Mouse (Mus musculus) cerebellum, adult 11-12 months (tissue): Measurements from ENCODE around the gene Sptb.

Source experiments
- DNase-seq: peaks from one replicate; pipeline ENCODE4 v3.0.0; 2022

The Sptb gene

DNA sequence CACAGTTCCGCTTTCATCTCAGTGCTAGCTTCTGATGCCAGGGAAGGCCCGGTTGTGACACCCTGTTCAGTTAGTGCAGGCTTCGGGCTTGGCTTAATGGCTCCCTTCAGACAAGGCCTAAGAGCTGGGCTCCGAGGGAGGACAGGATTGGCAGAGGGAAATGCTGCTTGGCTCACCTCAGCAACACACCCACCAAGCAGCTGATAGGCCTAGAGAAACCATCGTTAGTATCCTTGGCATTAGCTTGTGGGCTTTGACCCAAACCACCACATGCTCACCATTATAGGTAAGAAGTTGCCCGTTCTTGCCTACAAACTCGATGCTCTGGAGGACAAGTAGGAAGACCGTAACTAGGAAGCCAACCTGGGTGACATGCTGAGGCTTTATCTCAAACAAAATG is 38.3 kb downstream of the Sptb start:
- peak; percentile 66 for DNase-seq

GRCm38 (mm10) chr12:76670533-76671086 is 39.7 kb downstream of the Sptb start:
- DNase-seq: peak; percentile 73

GRCm38 (mm10) chr12:76669956-76670530 is 40.3 kb downstream of the Sptb start:
- DNase-seq: no peak

GRCm38 (mm10) chr12:76668654-76669419 is 41.5 kb downstream of the Sptb start:
- DNase-seq: no peak

- no peak for DNase-seq
Measured at GRCm38 (mm10) chr12:76651788-76652345, 58.5 kb downstream of the Sptb start.

DNA sequence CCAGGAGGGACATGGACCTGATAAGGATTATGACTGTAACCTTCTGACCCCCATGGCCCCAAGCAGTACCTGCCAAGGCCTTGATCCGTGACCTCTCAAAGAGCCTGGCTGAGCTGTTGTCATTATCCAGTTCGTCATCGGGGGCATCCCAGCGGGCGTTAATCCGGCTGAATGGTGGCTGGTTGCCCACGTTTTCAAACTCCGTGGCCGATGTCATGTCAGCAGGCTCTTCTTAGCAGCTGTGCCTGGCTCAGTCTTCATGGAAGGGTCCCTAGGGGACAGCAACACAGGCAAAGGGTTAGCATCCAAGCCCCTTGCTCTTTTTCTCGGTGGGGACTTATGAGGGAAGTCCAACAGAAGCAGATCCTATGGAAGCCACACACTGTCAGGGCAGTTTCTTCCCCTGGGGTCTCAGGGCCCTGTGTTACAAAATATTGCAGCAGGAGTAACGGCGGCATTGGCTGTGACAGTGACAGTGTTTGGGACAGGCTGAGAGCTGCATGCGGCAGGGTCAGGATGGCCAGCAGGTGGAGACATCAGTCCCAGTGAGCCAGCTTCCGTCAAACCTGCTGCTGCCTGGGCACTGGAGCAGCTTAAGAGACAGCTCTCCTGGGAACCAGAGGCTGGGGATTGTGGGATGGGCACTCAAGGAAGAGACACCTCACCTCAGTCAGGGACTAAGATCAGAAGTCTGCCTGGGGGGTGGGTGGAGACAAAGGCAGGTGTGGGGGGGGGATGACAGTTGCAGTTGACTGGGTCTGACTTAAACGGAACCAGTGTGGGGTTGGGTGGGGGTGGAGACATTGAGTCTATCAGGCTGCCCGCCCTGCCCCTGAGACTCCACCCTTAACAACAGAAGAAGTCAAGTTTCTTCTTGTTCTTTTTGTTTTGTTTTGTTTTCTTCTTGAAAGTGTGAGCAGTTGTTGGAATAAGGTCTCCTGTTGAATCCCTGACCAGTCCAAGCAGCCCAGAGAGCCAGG is 60.3 kb downstream of the Sptb start:
- DNase-seq: peak; percentile 86

- no peak for DNase-seq
Measured at GRCm38 (mm10) chr12:76645222-76646110, 64.9 kb downstream of the Sptb start.

GRCm38 (mm10) chr12:76643679-76644078 is 66.7 kb downstream of the Sptb start:
- DNase-seq: no peak

DNA sequence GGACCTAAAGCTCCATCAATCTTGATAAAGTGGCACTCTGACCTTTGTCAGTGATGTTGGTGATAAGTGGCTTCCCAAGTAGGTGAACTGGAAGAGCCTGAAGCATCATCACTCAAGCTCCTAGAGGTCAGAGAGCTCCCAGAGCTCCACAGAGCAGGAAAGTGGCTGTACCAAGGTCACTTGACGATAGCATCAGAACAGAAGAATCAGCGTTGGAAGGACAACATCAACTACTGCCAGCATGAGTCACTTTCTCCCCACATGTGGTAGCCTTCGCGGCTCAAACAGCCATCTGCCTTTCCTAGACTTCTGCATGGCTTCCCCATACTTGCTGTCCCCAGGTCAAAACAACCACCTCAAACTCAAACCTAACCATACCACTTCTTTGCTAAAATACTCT is 67.7 kb downstream of the Sptb start:
- DNase-seq: no peak

GRCm38 (mm10) chr12:76640620-76641019 is 69.7 kb downstream of the Sptb start:
- no peak for DNase-seq

- DNase-seq: peak; percentile 69
Measured at GRCm38 (mm10) chr12:76634899-76635693, 75.3 kb downstream of the Sptb start.

DNA sequence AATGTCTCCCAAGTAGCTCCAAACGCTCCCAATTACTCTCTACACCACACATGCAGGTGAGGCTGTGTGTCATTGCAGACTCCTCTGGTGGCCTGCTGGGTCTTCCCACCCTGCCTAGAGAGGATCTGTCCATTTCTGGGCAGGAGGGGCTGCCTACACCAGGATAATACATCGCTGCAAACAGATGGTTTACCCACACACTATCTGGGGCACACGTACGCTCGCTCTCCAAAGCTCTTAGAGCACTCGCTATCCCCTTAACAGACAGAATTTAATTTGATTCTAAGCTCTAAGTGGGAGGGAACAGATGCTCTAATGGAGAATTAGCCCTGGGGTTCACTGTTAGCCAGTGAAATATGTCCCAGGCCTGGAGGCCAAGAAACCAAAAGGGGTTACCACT is 87.0 kb downstream of the Sptb start:
- no peak for DNase-seq

DNA sequence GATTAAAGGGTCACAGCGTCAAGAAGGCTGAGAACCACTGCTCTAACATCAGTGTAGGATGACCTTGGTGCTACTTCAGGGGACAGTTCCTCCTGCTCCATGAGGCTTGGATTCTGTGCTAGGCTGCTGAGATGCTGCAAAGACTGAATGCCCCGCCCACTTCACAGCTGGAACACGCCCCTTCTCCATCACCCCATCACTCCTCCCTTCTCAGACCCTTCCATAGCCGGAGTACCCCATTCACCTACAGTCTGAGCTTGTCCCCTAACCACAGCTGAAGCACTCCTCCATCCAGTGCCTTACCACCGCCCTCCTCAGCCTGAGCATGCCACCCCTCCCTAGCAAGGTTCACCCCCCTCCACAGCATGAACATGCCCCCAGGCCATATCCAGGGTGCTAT is 90.5 kb downstream of the Sptb start:
- DNase-seq: no peak

DNA sequence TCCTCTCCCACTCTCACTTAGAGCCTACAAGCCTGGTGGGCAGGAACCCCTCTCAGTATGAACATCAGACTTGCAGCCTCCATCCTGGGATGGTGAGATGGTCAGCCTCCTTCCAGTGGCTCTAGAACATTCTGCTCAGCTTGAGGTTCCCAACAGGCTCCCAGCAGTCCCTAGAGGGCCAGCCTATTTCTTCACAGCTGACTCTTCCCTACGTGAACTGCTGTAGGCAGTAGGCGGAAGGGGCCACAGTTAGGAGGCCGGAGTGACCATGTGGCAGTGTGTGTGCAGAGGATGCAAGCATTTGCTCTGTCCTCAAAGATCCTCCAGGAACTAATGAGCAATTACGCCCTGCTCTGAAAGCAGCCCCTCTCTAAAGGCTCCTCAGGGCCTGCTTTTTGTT is 92.2 kb downstream of the Sptb start:
- no peak for DNase-seq

- no peak for DNase-seq
Measured at GRCm38 (mm10) chr12:76615580-76615937, 94.8 kb downstream of the Sptb start.

- no peak for DNase-seq
Measured at GRCm38 (mm10) chr12:76614868-76615579, 95.3 kb downstream of the Sptb start.

GRCm38 (mm10) chr12:76612621-76613020 is 97.7 kb downstream of the Sptb start:
- DNase-seq: no peak

DNA sequence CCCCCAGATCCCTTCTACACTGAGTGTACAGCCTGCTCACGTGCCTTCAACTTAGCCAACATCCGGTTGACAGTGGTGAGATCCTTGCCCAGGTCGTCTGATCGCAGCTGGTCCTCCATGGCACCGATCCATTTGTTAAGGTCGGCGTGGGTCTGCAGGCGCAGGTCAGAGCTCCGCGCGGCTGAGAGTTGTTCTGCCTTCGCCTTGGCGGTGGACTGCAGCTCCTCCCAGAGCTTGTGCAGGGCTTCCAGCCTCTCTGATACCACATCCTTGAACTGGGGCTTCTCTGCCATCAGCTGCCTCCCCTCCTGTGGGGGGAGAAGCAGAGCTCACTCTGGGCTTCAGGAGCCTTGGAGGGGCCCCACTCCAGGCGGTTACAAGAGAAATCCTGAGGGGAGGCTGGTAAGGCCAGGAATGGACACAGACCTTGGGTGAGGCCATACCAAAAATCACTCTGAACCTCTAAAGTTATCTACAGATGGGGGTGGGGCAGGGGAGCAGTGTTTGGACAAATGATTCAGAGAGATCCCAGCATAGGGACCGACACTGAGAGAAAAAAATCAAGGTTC is 101.3 kb downstream of the Sptb start:
- no peak for DNase-seq

DNA sequence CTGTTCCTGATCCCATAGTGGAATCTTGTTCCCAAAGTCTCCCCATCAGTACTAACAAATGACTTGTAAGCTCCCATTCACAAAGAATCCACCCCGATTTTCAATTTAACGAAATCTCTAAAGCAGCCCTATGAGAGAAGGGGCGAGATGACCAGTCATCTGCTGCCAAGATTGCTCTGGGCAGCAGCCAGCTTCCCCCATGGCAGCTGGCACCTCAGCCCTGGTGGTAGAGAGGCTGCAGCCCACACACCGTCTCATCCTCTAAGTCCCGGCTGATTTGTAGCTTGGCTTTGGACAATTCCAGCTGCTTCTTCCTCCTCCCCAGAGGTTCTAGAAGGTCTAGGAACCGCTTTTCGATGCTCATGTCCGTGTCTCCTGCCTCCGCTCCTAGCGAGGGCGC is 102.1 kb downstream of the Sptb start:
- DNase-seq: no peak

GRCm38 (mm10) chr12:76605837-76606236 is 104.5 kb downstream of the Sptb start:
- no peak for DNase-seq
